Mouse (Mus musculus) forebrain, embryonic 12.5 days (tissue): ENCODE data around the gene Rap1gds1. TPM values are rescaled to one million over a fixed set of nuclear protein-coding genes. Genes with fewer than 3 reads are reported as not detected.

Source experiments
- polyA plus RNA-seq: library from polyadenylated mRNA; unstranded; fragments of >200 nt; fragmentation: Nextera tagmentation; extraction: Ambion mirVana; gene quantifications from 2 replicates; pipeline ENCODE4 v1.2.1, GENCODE M21; 2016

Gene Rap1gds1
- polyA plus RNA-seq, 1 experiment from 2014 or later, result 59.1 TPM

Other genes with a start within 250 kb of the Rap1gds1 start
- gene Stpg2, start 130.5 kb upstream of the Rap1gds1 start, polyA plus RNA-seq, result 0.06 and 0.23 TPM in 2 replicates